Mouse (Mus musculus): ENCODE measurements around the gene Chd9.
"Not testable (repeated sequence)": the region's sequence is repeated elsewhere in the genome, so short reads cannot be mapped to it uniquely, and the experiment has no call there.

Chd9 gene

DNA sequence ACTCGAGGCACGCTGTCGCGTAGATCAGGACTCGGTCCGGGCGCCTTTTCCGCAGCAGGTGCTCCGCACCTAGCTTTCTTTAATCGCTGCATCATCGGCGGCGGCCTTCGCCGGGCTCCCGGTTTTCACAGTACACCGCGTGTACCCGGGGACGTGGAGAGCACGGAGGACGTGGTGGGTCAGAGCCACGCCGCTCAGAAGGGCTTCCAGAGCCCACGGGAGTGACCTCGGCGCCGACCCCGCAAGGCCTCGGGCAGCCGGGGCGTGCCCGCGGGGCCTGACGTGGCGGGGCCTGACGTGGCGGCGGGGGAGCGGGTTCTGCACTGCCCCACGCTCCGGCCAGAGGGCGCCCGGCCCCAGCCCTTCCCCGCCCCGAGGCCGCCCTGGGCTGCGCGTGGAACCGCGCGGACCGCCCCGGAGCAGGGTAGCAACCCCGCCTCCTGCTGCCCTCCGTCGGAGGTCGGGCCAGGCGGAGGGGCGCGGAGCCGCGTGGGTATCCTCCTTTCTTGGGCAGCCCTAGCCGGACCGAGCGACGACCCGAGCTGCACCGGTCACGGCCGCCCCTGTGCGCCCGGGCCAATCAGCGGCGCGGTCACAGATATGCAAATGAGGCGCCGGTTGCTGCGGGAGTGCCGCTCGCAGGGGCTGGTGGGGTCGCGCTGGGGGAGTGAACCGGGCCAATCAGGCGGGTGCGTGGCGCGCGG is 79.8 kb downstream of the Chd9 start:
- peak; percentile 96 to 98 for DNase-seq

DNA sequence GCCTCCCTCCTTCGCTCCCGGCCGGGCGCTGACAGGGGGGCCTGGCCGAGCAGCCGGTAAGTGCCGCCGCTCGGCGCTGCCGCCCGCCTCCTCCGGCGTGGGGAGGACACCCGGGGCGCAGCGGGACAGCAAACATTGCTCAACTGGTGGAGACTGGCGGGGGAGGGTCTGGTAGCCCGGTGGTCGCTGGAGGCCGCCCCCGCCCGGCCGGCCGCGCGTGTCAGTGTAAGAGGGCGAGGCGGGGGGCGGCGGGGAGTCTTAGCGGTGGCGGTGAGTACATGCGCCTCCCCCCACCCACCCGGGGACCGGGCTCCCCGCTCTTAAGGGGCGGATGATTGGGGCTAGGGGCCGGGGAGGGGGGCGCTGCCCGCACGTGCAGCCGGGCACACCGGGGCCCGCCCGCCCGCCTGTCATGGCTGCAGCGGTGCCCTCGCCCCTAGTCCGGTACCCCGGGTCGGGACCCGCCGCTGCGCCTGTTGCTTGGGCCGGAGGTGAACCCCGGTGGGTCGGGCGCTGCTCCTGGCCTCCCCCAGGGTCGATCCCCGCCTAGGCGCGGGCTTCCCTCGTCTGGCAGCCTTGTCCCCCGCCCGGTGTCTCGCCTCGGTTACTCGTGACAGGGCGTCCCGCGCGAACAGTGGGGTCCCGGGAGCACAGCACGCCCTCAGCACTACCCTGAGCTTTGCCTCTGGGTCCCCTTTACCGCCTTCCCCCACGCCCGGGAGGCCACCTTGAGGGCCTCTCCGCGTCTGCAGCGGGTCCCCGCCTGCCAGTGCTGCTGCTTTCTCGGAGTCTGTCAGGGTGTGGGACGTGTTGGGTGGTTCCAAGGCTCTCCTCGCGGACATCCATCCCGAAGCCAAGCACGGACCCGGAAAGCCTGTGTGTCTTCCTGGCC is 80.7 kb downstream of the Chd9 start:
- DNase-seq: peak; percentile 68 to 71

DNA sequence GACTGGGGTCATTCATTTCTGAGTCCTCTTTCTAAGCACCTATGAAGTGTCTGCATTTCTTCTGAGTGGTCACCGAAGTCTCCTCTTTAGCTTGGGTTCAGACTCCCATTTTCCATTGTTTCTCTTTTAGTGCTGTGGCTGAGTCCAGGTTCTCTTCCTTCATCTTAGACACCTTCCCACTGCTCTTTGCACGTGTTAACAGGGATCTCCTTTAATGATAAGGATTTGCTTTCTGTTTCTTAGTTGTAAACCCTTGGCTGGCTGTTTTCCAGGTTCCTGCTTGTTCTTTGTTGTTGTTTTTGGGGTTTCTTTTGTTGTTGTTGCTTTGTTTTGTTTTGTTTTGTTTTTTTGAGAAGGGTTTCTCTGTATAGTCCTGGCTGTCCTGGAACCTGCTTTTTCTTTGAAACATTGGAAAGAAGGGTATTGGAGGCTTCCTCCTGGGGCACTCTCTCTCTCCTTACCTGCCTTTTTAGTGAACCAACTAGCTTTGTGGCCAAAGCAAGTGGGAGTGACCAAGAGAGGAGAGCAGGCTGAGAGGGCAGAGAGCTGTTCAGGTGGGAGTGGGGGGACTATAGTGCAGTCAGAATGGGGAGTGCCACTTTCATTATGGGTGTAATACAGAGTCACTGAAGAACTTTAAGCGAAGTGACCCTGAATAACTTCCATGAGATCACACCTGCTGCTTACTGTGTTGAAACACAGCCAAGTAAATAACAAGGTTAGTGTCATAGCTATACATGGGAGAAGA is 95.2 kb downstream of the Chd9 start:
- no peak for DNase-seq

DNA sequence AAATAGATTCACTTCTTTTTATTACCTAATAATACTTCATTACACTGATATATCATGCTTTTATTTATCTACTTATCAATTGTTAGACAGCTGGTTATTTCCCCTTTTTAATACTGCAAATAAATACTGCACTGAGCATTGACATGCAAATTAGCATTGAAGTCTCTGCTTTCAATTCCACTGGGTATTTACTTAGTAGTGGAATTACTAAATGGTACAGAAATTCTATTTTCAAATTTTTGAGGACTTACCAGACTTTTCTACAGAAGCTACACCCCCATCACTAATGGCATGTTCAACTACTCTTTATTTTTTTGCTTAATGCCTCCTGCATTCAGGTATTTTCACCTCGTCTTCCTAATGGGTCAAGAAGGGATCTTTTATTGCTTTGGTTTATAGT is 100.3 kb downstream of the Chd9 start:
- DNase-seq: no peak

DNA sequence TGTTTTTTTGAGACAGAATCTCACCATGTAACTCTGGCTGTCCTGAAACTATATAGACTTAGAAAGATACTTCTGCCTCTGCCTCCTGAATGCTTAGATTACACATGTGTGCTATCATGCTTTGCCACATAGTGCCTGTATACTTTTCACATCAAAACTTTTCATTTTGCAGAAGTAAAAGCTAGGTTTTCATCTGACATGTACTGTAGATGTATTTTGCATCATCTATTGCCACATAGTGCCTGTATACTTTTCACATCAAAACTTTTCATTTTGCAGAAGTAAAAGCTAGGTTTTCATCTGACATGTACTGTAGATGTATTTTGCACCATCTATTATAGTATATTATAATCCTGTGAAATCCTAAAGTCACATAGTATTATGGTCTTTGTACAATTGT is 102.0 kb downstream of the Chd9 start:
- DNase-seq: not testable (repeated sequence)

DNA sequence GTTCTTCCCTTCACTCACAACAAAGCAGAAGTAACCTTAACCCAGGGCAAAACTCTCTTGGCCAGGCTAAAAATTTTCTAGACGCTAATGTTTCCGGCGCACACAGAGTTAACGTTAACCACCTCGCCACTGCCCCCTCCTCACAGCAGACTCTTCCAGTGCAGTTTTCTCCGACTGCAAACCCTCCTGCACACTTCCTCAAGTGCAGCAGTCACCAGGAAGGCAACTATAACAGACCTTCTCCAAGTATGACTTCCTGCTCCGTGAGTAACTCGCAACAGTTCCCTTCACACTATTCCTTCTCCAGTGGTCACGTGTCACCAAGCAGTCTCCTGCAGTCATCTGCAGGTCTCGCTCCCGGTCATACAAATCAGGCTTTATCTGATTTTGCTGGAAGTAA is 104.8 kb downstream of the Chd9 start:
- DNase-seq: no peak

DNA sequence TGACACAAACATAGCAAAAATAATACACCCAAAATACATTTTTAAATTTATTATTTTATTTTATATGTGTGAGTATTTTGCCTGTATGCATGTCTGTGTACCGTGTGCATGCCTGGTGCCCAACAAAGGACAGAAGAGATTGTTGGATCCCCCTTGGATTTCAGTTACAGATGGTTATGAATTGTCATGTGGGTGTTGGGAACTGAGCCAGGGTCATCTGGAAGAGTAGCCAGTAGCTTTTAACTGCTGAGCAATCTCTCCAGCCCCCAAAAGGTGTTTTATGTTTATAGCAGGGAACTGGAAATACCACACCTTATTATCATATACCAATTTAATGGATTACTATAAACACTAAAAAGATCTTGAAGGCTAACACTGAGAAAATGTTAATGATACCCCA is 106.6 kb downstream of the Chd9 start:
- no peak for DNase-seq

DNA sequence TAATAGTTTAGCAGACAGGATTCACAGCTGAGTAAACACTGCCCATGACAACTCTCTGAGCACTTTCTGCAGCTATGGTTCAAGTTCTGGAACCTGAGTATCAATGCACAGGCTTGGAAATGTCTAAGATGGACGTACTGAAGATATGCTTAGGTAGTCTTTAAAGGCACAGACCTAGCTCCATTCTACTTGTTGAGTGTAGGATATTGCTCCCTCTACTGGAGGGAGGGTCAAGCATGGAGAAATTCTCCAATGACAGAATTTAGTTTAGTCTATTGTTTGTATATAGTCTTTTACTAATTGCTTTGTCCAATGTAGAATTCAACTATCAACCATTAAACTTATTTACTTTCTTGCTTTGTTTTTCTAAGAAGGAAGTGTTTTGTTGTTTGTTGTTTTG is 108.7 kb downstream of the Chd9 start:
- DNase-seq: peak; percentile 24 to 34

DNA sequence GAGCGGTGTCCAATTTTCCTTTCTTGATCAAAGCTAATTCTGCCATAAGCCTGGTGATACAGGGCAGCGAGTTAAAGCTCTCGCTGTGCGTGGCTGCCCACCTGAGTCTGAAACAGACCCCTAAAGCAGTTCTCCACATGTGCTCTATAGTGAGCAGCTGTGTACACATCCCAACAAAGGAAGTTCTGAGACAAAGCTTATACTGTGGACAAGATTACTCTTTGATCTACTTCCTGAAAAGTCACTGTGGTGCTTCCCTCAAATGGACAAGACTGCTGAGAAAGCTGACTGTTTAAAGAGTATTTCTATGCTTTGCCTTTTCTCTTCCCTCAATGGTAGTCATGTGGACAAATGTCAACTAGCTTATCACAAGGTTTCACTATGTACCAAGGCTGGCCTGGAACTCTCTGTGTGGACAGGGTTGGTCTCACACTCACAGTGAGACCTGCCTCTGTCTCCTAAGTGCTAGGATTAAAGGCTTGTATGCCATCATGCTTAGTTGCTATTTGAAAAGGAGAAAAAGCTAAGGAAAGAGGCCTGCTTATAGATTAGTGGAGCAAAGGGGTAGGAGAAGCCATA is 110.3 kb downstream of the Chd9 start:
- no peak for DNase-seq

DNA sequence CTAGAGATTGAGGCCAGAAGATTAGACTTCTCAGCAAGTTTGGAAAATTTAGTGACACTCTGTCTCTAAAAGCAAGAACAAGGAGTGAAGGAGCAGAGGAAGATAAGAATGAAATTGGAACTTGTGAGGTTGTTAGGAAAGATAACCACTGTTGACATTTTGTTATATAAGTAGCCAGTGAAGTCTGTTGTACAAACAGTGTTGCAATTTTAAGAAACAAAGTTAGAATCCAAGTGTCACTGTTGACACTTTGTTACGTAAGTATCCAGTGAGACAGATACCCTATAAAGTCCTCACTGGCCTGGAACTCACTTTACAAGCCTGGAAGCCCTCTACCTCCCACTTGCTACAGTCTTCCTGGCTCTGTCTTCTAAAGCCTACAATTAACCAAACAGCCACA is 111.7 kb downstream of the Chd9 start:
- DNase-seq: no peak

DNA sequence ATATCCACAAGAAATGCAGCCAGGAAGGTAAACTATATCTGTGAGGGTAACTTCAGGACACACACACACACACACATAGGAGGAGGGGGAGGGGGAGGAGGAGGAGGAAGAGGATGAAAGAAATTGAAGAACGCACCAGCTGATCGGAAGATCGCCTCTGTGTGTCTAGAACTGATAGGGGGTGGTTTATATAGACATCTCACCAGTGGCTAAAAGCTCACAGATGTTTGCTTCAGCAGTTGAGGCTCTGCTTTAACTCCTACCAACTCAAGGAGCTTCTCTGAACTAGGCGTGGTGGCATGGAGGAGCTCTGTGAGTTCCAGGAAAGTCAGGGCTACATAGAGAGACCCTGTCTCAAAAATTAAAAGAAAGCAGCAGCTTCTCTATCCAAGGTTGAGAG is 115.6 kb downstream of the Chd9 start:
- DNase-seq: no peak

DNA sequence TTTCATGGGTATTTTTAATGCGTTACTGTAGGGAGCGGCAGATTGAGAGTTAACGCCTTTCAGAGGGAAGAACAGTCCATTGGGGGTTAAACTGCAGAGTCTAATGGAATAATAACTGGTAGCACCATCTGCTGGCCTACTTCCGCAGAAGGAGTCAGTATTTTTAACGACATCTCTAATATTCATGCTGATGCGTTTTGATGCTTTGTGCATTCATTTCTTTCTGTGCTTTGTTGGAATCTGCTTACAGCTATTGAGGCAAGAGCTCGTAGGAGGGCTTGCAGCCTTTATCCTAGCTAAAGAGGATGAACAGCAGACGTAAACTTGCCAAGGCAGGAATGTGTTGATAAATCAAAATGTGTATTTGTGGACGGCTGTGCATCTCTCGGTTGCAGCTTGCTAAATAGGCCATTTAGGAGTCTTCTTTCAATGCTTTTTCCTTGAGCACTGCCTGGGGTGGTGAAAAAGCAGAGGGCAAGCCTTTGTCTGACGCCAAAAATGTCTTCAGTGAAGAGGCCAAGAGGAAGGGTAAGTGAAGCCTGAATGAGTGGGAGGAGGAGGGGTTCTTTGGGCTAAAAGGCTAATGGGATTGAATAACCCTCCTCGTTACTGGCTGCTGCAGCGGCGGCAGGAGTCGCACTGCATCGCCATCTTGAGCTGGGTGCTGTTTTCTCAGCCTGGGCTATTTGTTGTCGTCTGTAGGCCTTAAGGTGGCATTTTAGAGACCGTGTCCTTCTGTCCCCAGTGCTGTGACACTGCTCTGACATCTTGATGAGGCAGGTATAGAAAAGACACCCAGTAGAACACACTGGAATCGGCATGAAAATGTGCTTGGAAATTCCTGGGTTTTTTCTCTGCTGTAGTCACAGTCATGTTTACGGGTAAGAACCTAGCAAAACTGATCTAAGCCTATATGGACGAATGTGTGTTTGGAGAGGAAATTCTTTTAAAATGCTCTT is 126.9 kb downstream of the Chd9 start:
- DNase-seq: peak; percentile 72 to 73

DNA sequence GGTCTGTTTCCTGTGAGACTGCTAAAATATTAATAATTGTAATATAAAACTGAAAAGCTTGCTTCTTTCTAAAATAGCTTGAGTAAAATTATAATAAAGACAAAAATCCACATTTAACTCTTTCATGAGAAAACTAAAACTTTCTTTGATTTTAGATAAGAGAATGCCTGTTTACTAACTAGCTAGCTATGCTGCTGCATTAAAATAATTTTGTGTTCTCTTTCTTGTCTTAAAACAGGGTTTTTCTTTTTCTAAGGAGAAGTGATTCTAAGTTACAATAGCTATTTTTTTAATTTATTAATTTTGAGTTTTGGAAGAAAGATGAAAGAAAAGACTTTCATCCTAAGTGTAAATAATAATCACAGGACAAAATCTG is 127.6 kb downstream of the Chd9 start:
- DNase-seq: no peak

DNA sequence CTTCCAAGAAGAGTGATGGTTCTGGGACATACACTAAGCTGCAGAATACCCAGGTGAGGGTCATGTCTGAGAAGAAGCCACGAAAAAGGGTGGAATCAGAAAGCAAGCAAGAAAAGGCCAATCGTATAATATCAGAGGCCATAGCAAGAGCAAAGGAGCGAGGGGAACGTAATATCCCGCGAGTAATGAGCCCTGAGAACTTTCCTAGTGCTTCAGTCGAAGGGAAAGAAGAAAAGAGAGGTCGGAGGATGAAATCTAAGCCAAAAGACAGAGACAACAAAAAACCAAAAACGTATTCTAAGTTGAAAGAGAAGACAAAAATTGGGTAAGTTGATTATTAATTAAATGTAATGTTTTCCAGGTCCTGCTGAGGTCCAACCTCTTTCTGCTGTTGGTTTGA is 128.2 kb downstream of the Chd9 start:
- no peak for DNase-seq

DNA sequence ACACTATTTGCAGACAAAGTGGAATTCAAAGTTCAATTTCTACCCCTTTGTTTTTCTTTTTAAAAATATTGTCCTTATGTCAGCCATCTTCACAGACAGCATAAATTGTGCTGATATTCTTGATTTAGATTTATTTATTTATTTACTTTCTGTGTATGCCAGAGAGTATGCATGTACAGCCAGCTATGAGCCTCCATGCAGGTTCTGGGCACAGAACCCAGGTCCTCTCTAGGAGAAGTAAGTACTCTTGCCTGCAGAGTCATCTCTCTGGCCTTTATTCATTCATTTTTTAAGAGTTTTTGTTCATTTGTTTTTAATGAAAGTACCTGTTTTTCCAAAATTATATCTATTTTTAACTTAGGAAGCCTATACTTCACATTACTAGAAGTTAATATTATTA is 129.6 kb downstream of the Chd9 start:
- DNase-seq: no peak

DNA sequence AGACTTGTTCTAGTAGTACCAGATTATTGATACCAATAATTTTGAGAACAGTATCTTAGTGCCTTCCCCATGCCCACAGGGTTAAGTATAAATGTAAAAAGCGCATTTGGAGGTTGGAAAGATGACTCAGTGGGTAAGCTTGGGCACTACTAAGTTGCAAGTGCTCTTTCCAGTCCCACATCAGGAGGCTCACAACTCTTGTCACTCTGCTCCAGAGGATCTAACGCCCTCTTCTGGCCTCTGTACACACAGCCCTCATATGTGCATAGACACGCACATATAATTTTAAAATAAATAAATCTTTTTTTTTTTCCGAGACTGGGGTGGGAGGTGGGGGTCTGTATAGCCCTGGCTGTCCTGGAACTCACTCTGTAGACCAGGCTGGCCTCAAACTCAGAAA is 131.6 kb downstream of the Chd9 start:
- no peak for DNase-seq

DNA sequence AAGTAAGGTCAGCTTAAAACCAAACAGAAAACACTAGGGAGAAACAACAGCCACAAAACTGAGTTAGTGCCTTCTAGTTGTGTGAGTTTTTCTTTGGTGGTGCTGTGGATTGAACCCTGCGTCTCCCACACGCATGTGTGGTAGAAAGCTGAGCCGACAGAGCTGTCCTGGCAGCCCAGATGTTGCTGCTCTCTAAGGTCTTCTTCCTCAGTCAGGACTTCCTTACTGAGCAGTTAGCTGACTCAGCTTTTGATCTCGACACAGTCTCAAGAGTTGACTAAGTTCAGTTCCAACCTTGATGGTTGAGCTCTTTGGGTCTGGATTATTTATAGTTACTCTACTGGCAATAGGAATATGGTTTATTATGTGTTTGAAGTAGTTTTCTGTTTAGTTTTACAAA is 133.5 kb downstream of the Chd9 start:
- no peak for DNase-seq

DNA sequence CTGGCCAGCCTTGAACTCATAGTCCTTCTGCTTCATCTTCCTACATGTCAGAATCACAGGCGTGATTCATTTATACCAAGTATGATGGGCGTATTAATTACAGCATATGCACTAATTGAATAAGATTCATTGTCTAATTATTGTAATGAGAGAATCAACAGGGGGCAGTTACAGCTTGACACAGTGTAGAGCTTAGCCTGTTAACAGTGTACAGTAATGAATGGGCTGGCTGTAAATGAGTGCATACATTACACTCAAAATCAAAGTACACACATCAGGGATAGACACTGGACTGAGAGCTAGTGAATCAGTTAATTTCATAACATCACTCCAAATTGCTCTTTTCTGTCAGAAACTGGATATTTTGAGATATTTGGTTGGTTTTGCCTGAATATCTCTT is 135.9 kb downstream of the Chd9 start:
- DNase-seq: no peak

DNA sequence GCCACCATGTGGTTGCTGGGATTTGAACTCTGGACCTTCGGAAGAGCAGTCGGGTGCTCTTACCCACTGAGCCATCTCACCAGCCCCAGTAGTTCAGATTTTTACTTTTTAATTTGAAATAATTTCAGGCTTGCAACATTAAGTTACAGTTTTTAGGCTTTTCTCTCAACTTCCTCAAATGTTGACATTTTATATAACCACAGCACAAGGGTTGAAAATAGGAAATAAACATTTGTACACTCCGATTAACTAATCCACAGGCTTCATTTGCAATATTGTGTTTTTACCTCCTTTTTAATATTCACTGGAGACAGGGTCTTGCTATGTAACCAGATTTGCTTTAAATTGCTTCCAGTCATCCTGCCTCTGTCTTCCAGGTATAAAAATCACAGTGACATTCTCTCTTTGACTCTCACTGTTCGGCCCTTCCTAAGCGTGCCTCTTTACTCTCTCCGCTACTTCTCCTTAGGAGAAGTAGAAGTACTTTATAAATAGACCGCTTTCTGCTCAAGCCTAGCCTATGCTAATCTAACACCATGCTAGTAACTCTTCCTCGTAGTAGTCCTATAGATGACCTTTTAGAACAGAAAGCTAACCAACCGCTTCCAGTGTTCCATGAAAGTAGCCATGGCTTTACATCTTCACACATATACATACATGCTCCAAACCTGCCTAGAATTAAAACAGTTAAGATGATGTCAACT is 137.5 kb downstream of the Chd9 start:
- peak; percentile 12 to 24 for DNase-seq

DNA sequence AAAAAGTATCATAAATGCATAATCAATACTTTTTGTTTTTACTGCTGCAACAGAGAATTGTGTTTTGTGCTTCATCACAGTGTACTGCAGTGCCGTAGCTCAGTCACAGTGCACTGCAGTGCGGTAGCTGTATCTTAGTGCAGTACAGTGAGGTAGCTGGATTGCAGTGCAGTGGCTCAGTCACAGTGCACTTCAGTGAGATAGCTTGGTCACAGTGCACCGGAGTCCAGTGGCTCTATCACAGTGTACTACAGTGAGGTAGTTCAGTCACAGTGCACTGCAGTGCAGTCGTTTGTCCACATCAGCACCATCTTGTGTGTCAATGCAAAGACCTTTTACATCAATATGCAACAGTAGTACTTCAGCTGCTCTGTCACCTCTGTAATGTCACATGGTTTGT is 140.2 kb downstream of the Chd9 start:
- no peak for DNase-seq

DNA sequence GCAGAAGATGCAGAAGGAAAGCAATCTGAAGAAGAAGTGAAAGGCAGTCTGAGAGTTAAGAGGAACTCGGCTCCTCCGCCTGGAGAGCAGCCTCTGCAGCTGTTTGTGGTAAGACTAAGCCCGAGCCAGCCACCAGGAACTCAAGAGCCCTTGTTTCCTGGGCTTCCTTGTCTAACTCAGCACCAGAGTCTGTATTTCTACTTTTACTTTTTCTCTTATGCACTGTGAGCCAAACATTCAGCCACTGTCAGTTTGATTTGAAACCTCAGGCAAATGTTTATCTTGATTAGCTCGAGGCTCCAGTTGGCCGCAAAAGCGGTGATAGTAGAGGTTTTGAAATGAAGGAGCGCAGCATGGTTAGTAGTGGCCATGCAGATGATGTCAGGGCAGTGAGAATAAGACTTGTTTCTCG is 148.8 kb downstream of the Chd9 start:
- DNase-seq: peak; percentile 59 to 60

DNA sequence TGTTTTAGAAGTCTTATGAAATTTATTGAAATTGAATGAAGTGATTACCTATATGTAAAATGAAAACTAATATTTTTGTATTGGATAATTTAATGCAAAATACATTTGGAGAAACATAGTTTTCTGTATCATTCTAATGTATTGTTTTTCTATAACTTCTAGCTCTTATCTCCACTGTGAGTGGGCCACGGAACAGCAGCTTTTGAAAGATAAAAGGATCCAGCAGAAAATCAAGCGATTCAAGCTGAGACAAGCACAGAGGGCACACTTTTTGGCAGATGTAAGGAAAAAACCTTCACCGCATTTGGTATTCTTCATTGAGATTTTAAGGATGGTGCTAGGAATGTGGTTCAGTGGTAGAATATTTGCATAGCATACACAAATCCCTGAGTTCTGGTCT is 150.6 kb downstream of the Chd9 start:
- DNase-seq: no peak

Measured in B cell, adult 2 months (primary cell).